Mouse (Mus musculus): ENCODE measurements around the gene Sparc. TPM values are rescaled to one million over a fixed set of nuclear protein-coding genes. Genes with fewer than 3 reads are reported as not detected.
A peak's percentile ranks its signal among the peaks of the same experiment; 100 is the strongest.
"Not testable (repeated sequence)": the region's sequence is repeated elsewhere in the genome, so short reads cannot be mapped to it uniquely, and the experiment has no call there.

The Sparc gene
- total RNA-seq, 2 experiments from 2014 or later: 645 to 801 TPM

- intact Hi-C loops (cut with DNase I): loop anchor here (2.0 kb wide), 2 partner anchors 16 to 24 kb away; no protein-coding TSS in a partner anchor
- peak; percentile 45 to 67 for DNase-seq
Measured at GRCm38 (mm10) chr11:55444772-55445171, 21.8 kb upstream of the Sparc start.

GRCm38 (mm10) chr11:55439718-55440117 is 16.7 kb upstream of the Sparc start:
- DNase-seq: no peak
- intact Hi-C loops (cut with DNase I): no loop called here

GRCm38 (mm10) chr11:55438031-55438430 is 15.0 kb upstream of the Sparc start:
- intact Hi-C loops (cut with DNase I): no loop called here
- DNase-seq: no peak

- no peak for DNase-seq
- intact Hi-C loops (cut with DNase I): no loop called here
Measured at GRCm38 (mm10) chr11:55436089-55436488, 13.1 kb upstream of the Sparc start.

GRCm38 (mm10) chr11:55432981-55433380 is 10.0 kb upstream of the Sparc start:
- intact Hi-C loops (cut with DNase I): no loop called here
- no peak for DNase-seq

- intact Hi-C loops (cut with DNase I): loop anchor here (2.0 kb wide), 1 partner anchor 15 kb away; no protein-coding TSS in a partner anchor
- DNase-seq: no peak
Measured at GRCm38 (mm10) chr11:55429973-55430372, 7.0 kb upstream of the Sparc start.

GRCm38 (mm10) chr11:55428186-55429012 is 5.4 kb upstream of the Sparc start:
- intact Hi-C loops (cut with DNase I): loop anchor here (2.0 kb wide), 1 partner anchor 16 kb away; no protein-coding TSS in a partner anchor
- DNase-seq: peak; percentile 83 to 84

- intact Hi-C loops (cut with DNase I): no loop called here
- no peak for DNase-seq
Measured at GRCm38 (mm10) chr11:55424746-55425360, 1.9 kb upstream of the Sparc start.

- intact Hi-C loops (cut with DNase I): no loop called here
- no peak for DNase-seq
Measured at GRCm38 (mm10) chr11:55423756-55424155, 773 bp upstream of the Sparc start.

- peak; percentile 83 to 85 for DNase-seq
- intact Hi-C loops (cut with DNase I): loop anchor here (2.0 kb wide), 1 partner anchor 25 kb away; no protein-coding TSS in a partner anchor
Measured at GRCm38 (mm10) chr11:55419678-55420307, 3.2 kb downstream of the Sparc start.

- intact Hi-C loops (cut with DNase I): no loop called here
- DNase-seq: peak in 1 of 2 experiments; percentile 71
Measured at GRCm38 (mm10) chr11:55419296-55419677, 3.7 kb downstream of the Sparc start.

- intact Hi-C loops (cut with DNase I): no loop called here
- DNase-seq: no peak
Measured at GRCm38 (mm10) chr11:55418704-55419061, 4.3 kb downstream of the Sparc start.

- intact Hi-C loops (cut with DNase I): no loop called here
- DNase-seq: peak; percentile 57 to 78
Measured at GRCm38 (mm10) chr11:55417898-55418703, 4.9 kb downstream of the Sparc start.

- no peak for DNase-seq
- intact Hi-C loops (cut with DNase I): no loop called here
Measured at GRCm38 (mm10) chr11:55416609-55417265, 6.2 kb downstream of the Sparc start.

- intact Hi-C loops (cut with DNase I); DNase-seq: not testable (repeated sequence)
Measured at GRCm38 (mm10) chr11:55415731-55416130, 7.3 kb downstream of the Sparc start.

- intact Hi-C loops (cut with DNase I): no loop called here
Measured at GRCm38 (mm10) chr11:55415036-55415704, 7.8 kb downstream of the Sparc start.

GRCm38 (mm10) chr11:55414314-55414713 is 8.7 kb downstream of the Sparc start:
- DNase-seq: peak in 1 of 2 experiments; percentile 60
- intact Hi-C loops (cut with DNase I): no loop called here

More at GRCm38 (mm10) chr11:55415036-55415704, 7.8 kb downstream of the Sparc start:
- peak in 1 of 2 experiments; percentile 58 for DNase-seq

- DNase-seq: no peak
- intact Hi-C loops (cut with DNase I): loop anchor here (2.0 kb wide), 1 partner anchor 23 kb away; no protein-coding TSS in a partner anchor
Measured at GRCm38 (mm10) chr11:55413416-55413796, 9.6 kb downstream of the Sparc start.

All from heart, postnatal 36 days (tissue).